Mouse (Mus musculus) lung, postnatal 0 days (tissue): ENCODE measurements around the gene Lefty1. TPM values are rescaled to one million over a fixed set of nuclear protein-coding genes. Genes with fewer than 3 reads are reported as not detected.

Experiments
- ATAC-seq: fragments of 200-750 bp; cut with Nextera tagmentation; 2 replicates; pipeline ENCODE4 v1.8.0; 2017; ENCODE audit warnings: moderate library complexity
- DNase-seq: peaks from one replicate; pipeline ENCODE4 v3.0.0-alpha.2; 2016; ENCODE audit warnings: low spot score
- H3K27ac ChIP-seq: fragments of 300-500 bp; sonication (generic); 2 replicates; pipeline ENCODE4 v1.5.1; 2014; ENCODE audit warnings: antibody characterized with exemption, mild to moderate bottlenecking, low read length, mixed read lengths
- H3K27me3 ChIP-seq: fragments of 300-500 bp; sonication (generic); replicated peaks from 2 replicates; pipeline ENCODE4 v1.6.1; 2014; ENCODE audit warnings: low read length, mixed read lengths; ENCODE audit not compliant: insufficient read depth
- H3K36me3 ChIP-seq: fragments of 300-500 bp; sonication (generic); 2 replicates; pipeline ENCODE4 v1.6.1; 2014; ENCODE audit warnings: low read length, mixed read lengths; ENCODE audit not compliant: insufficient read depth
- H3K4me1 ChIP-seq: fragments of 300-500 bp; sonication (generic); 2 replicates; pipeline ENCODE4 v1.6.1; 2014; ENCODE audit warnings: antibody characterized with exemption, low read depth, low read length, mixed read lengths; ENCODE audit not compliant: insufficient read depth
- H3K4me2 ChIP-seq: fragments of 300-500 bp; sonication (generic); replicated peaks from 2 replicates; pipeline ENCODE4 v1.6.1; 2014; ENCODE audit warnings: low read depth, mild to moderate bottlenecking, low read length, moderate library complexity, mixed read lengths
- H3K4me3 ChIP-seq: fragments of 300-500 bp; sonication (generic); 2 replicates; pipeline ENCODE4 v1.5.1; 2014; ENCODE audit warnings: low read depth, low read length
- H3K9ac ChIP-seq: fragments of 300-500 bp; sonication (generic); replicated peaks from 2 replicates; pipeline ENCODE4 v1.6.1; 2014; ENCODE audit warnings: low read depth, mild to moderate bottlenecking
- H3K9me3 ChIP-seq: fragments of 300-500 bp; sonication (generic); 2 replicates; pipeline ENCODE4 v1.6.1; 2016; ENCODE audit warnings: low read length, mixed read lengths
- CTCF ChIP-seq: IDR thresholded peaks from 2 replicates; pipeline ENCODE4 v1.5.1; 2016; ENCODE audit warnings: antibody characterized with exemption, mild to moderate bottlenecking
- EP300 ChIP-seq: IDR thresholded peaks from 2 replicates; pipeline ENCODE4 v1.6.1; 2016; ENCODE audit warnings: antibody characterized with exemption, mild to moderate bottlenecking, control low read depth
- WGBS: fragments of 180-500 bp; shearing (Covaris S2); extraction: QIAGEN DNeasy Blood & Tissue Kit; methylation state at CpG from one replicate; pipeline ENCODE4 v1.1.7; 2014; 5-methylcytosine and 5-hydroxymethylcytosine counted together
- polyA plus RNA-seq: library from polyadenylated mRNA; unstranded; fragments of >200 nt; fragmentation: Nextera tagmentation; extraction: Ambion mirVana; gene quantifications from 2 replicates; pipeline ENCODE4 v1.2.1, GENCODE M21; 2015

Lefty1 gene
- polyA plus RNA-seq, 1 experiment from 2014 or later = 1.1 TPM

- WGBS = 83% methylated on average over 7 of the region's 7 CpGs
- Histone ChIP-seq H3K4me1 (peaks cover 17% of the 10 kb centered on the region), H3K9ac (no peak overlapping the region)
Observed at GRCm38 (mm10) chr1:180940776-180941460, 6.1 kb downstream of the Lefty1 start.

DNA sequence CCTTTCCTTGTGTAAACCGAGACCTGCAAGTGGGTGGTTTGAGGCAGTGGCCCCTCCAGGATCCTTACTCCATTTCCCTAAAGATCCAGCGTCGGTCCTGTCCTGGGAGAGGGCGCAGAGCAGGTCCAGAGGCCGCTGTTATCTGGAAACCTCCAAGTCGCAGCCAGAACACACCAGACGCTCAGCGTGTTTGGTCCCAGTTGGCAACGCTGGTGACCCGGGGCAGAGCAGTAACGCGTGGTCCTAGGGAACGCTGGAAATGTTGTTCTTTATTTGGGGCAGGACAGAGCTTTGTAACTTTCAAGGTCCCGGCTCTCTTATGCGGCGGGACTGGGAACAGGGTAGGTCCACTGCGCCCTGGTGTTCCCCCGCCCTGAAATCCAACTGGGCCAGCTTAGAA lies 6.9 kb downstream of the Lefty1 start:
- Histone ChIP-seq H3K4me3 (peak overlapping the region; percentile 92), H3K9me3 (no peaks in the 10 kb centered on the region), H3K9ac (peak overlapping the region; percentile 73; the same call in 1 of the 2 replicates), H3K27me3 (no peaks in the 10 kb centered on the region), H3K27ac (peak overlapping the region; percentile 92), H3K4me2 (peak overlapping the region; percentile 78), H3K4me1 (peaks cover 21% of the 10 kb centered on the region), H3K36me3 (no peaks in the 10 kb centered on the region)
- ATAC-seq = peak; percentile 14
- no peak for DNase-seq
- TF ChIP-seq EP300 = no peak
- no peak for TF ChIP-seq CTCF
- 4% methylated on average over 18 of the region's 18 CpGs for WGBS

More at GRCm38 (mm10) chr1:180940776-180941460, 6.1 kb downstream of the Lefty1 start:
- no peak for ATAC-seq
- H3K4me3 ChIP-seq = no peak overlapping the region
- no peak for DNase-seq
- no peak overlapping the region for H3K27ac ChIP-seq
- no peaks in the 10 kb centered on the region for H3K9me3 ChIP-seq
- H3K36me3 ChIP-seq = no peaks in the 10 kb centered on the region
- TF ChIP-seq EP300 (no peak), CTCF (no peak)
- no peaks in the 10 kb centered on the region; the same call in 1 of the 2 replicates for H3K27me3 ChIP-seq
- peak overlapping the region; percentile 78 for H3K4me2 ChIP-seq

DNA sequence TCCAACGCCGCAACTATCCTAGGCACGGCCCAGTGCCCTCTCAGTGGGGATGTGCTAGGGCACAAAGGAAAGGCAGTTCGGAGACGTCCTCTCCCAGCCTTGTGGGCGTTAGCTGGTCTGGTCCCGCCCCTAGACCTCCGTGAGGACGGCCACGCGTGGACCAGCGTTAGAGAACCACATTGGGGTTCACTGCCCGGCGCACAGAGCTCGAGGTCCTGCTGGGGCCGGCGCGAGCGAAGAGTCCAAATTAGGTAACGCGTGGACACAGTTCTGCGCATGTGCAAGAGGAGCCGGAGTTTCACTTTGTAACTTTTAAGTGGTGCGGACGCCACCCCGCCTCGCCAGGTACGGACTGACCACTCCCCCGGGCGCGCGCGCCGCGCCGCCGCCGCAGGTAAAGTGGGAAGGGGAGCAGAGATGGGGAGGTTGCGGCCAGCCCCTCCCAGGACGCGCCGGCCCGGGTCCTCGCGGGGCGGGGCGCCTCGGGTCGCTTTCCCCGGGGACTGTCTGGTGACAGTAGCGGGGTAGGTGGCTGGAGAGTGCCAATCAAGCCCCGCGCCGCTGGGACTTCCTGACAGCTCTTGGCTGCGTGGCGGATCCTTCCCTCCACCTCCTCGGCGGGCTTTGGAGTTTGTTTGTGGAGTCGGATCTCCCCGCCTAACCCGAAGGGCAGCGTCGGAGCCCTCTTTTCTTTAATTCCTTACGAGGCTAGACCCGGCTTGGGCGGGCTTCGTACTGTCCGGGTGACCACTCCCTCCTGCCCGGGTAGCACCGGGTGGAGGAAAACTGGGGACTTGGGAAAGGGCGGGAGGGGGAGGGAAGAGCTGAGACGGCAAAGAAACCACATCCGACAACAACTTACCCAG lies 7.6 kb downstream of the Lefty1 start, which contains the start of gene Tmem63a:
Gene Tmem63a, plus strand, starts transcription at position 179 of the 866 bp plus-strand sequence.
- under 1% methylated on average over 62 of the region's 73 CpGs for WGBS
- peak; percentile 80 for ATAC-seq
- H3K36me3 ChIP-seq = no peaks in the 10 kb centered on the region
- H3K9ac ChIP-seq = peak within 1 kb of the TSS; percentile 73
- H3K4me1 ChIP-seq = peaks cover 21% of the 10 kb centered on the region
- H3K4me3 ChIP-seq = peak within 1 kb of the TSS; percentile 92
- H3K9me3 ChIP-seq = no peaks in the 10 kb centered on the region
- H3K27ac ChIP-seq = peak within 1 kb of the TSS; percentile 92
- no peaks in the 10 kb centered on the region for H3K27me3 ChIP-seq
- H3K4me2 ChIP-seq = peak within 1 kb of the TSS; percentile 78
- DNase-seq = peak; percentile 95
- TF ChIP-seq CTCF = no peak
- TF ChIP-seq EP300 = no peak

DNA sequence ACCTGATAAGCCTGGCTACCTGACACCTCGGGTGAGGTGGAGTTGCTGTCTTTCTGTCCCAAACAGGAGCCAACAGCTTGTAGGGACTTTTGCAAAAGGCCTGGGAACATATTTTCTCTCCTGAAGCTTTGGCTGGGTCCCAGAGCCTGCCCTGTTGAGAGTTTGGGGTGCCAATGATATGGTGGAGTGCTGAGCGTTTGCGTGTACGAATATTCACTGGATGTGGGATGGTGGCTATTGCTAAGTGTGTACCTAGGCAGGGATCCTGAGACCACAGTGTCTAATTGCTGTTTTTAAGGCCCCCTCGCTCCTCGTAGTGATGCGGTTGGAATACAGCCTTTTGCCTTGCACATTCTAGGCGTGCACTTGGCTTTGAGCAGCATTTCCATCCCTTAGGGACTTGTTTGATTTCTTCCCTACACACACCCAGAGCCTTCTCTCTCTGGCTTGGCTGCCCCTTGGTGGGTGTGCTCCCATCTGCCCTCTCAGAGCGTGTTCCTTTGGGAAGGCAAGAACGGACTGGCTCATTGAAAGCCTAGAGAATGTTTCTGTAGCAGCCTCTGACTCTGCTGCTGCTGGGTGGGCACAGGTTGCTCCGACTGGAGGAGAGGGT lies 8.3 kb downstream of the Lefty1 start:
- Histone ChIP-seq H3K9ac (peak overlapping the region; percentile 73; the same call in 1 of the 2 replicates), H3K36me3 (peaks cover 4% of the 10 kb centered on the region; the same call in 1 of the 2 replicates), H3K4me1 (peaks cover 21% of the 10 kb centered on the region), H3K27ac (peak overlapping the region; percentile 92), H3K4me2 (peak overlapping the region; percentile 78), H3K27me3 (no peaks in the 10 kb centered on the region), H3K9me3 (no peaks in the 10 kb centered on the region), H3K4me3 (peak overlapping the region; percentile 92)
- ATAC-seq (no peak), DNase-seq (no peak)
- WGBS = 43% methylated on average over 11 of the region's 11 CpGs
- TF ChIP-seq EP300 (no peak), CTCF (no peak)

- 69% methylated on average over 1 of the region's 1 CpGs for WGBS
- H3K4me1 ChIP-seq = peaks cover 21% of the 10 kb centered on the region
- H3K4me3 ChIP-seq = no peak overlapping the region
- no peak for ATAC-seq
- no peak overlapping the region for H3K9ac ChIP-seq
- no peak overlapping the region; the same call in 1 of the 2 replicates for H3K27ac ChIP-seq
- H3K4me2 ChIP-seq = no peak overlapping the region
- peak; percentile 43 for TF ChIP-seq CTCF
- TF ChIP-seq EP300 = no peak
- DNase-seq = peak; percentile 51
- no peaks in the 10 kb centered on the region for H3K27me3 ChIP-seq
- no peaks in the 10 kb centered on the region for H3K9me3 ChIP-seq
- peaks cover 11% of the 10 kb centered on the region; the same call in 1 of the 2 replicates for H3K36me3 ChIP-seq
Observed at GRCm38 (mm10) chr1:180943896-180944295, 9.1 kb downstream of the Lefty1 start.

DNA sequence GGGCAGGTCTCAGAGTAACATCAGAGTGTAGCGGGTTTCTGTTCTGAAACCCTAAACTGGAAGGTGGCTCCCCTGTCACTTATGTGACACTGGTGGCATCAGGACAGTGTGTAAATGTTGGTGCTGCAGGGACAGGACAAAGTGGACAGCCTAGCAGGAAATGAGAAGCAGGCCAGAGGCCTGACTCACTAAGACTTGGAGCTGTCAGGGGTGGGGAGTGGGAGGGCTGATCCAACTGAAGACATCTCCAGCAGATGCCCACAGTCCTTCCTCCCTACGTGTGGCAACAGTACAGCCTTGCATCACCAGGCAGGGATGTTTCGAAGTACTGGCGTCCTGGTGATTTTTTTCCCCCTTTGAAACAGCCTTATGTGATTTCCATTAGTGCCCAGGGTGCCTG lies 9.7 kb downstream of the Lefty1 start:
- ATAC-seq = peak; percentile 9; the same call in 1 of the 2 replicates
- DNase-seq = peak; percentile 67
- H3K4me3 ChIP-seq = no peak overlapping the region
- H3K27ac ChIP-seq = peak overlapping the region; percentile 20; the same call in 1 of the 2 replicates
- H3K27me3 ChIP-seq = no peaks in the 10 kb centered on the region
- 74% methylated on average over 4 of the region's 4 CpGs for WGBS
- peaks cover 21% of the 10 kb centered on the region for H3K4me1 ChIP-seq
- no peaks in the 10 kb centered on the region for H3K9me3 ChIP-seq
- no peak overlapping the region for H3K9ac ChIP-seq
- no peak for TF ChIP-seq CTCF
- peak; percentile 25; the same call in 1 of the 2 replicates for TF ChIP-seq EP300
- H3K4me2 ChIP-seq = no peak overlapping the region
- peaks cover 16% of the 10 kb centered on the region; the same call in 1 of the 2 replicates for H3K36me3 ChIP-seq
